Mouse (Mus musculus) adrenal gland, postnatal 25 days (tissue): ENCODE measurements around the gene Dcaf12. TPM values are rescaled to one million over a fixed set of nuclear protein-coding genes. Genes with fewer than 3 reads are reported as not detected.

Experiments
- DNase-seq: peaks from one replicate; pipeline ENCODE4 v3.0.0; 2021; ENCODE audit warnings: mixed read lengths
- total RNA-seq: library from RNA; stranded (reverse); gene quantifications from 2 replicates; pipeline ENCODE4 v1.2.3, GENCODE M21; 2021

Dcaf12 gene
- total RNA-seq, 1 experiment from 2014 or later = 63.0 TPM

DNA sequence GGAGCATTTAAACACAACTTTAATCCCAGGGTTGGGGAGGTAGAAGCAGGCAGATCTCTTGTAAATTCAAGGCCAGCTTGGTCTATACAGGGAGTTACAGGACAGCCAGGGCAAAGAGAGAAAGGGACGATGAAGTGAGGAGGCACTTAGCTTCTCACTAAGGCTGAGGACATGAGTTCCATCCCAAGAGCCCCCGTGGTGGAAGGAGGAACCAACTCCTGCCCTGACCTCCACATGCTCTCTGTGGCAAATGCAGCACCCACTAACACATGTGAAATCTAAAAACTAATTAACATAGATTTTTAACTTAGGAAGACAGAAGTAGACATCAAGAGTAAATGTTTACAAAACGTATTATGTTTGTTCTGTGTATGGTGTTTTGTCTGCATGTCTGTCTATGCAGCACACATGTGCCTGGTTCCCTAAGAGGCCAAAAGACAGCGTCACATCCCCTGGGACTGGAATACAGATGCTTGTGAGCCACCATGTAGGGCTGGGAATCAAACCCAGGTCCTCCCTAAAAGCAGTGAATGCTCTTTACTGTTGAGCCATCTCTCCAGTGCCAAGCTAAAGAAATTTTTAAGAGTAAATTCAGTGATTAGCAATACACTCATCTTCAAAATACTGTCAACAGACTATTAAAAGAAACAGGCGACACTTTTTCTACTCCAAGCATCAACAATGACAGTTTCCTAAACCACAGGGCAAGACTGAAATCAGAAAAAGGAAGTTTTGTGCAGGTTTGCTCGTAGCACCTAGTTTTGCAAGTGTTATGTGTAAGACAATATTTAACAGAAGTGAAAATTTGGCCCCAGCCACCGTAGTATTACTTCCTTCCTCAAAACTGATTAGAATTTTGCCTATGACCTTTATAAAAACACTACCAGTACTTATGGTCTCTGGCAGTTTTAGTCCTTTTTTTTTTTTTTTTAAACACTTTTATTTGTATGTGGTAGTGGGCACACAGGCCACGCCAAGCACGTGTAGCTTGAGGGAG lies 3.8 kb downstream of the Dcaf12 start:
- no peak for DNase-seq

DNA sequence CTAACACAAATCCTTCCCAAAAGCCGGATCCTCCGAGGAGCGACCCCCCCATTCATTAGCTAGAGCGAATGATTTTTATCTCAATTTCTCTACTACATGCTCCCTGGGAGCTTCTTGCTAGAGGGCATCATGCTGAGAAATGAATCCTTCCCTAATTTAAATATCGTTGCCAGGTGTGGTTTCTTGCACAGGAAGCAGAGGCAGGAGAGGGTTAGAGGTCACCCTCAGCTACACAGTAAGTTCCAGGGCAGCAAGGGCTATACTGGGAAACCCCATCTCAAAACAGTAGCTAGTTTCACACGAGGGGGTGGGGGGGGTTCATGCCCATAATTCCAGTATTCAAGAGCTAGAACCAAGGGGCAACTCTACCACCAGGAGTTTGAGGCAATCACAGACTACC lies 7.3 kb downstream of the Dcaf12 start:
- DNase-seq = no peak

DNA sequence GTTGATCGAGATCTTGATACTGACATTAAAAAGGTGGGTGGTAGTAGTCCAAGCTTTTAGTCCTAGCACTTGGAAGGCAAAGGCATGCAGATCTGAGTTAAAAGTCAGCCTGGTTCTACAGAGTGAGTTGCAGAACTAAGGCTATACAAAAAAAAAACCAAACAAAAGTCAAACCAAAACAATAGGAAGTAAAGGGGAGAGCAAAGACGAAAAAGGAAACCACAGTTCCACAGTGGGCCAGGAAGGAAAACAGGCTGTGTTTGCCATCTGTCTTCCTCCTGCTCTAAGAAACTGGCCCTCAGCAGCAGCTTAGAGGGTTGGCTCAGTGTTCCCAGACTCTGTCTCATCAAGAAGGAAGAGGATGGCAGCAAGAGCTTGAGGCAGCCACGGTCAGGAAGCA lies 10.4 kb downstream of the Dcaf12 start:
- DNase-seq = no peak

DNA sequence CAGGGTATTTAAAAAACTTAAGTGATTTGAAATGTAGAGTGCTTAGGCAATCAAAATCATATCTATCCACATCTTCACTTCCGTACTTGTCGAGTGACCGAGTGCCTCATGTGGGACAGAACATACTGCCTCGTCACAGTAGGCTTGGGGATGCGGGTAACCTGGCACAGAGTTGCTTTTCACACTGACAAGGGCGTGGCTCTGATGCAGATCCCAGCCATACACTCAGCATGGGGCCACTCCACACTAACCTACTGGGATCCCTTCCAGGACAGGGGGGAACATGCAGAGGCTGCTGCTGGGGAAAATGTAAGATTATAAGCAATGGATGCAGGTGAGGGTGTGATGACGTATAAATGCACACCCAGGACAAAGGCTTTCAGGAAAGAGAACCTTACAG lies 11.0 kb downstream of the Dcaf12 start:
- DNase-seq = no peak

DNA sequence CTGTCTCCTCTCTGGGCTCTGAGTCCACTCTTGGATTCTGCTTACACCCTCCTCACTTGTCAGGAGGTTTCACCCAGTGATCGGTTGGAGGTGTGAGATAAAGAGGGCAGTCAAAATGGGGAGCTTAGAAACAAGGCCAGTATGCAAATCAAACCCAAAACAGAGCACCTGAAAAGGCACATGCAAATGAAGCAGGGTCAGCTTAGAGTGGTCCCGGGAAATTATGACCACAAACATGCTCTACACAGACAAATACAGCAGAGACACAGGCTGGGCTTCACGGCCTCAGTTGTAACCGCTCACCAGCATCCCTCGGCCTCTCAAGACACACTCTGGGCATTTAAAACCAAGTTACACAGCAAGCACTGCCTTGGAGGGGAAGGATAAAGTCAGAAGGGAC lies 15.7 kb downstream of the Dcaf12 start:
- no peak for DNase-seq

DNA sequence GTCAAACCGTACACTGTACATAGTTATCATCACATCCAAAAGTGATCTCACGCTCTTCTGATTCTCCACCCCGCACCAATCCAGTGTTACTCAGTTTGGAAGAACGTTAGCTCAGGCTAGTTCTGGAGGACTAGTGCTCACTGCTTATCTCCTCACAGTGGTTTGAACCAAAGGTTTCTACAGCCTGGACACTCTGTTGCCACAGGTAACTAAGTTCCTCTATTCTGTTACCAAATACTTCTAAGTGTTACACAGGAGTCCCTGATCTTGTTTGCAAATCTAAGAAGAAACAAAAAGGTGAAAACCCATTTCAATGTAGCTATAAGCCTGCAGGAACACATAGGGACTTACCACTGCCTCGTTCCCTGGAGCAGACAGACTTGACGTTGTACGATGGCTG lies 18.7 kb downstream of the Dcaf12 start:
- no peak for DNase-seq

DNA sequence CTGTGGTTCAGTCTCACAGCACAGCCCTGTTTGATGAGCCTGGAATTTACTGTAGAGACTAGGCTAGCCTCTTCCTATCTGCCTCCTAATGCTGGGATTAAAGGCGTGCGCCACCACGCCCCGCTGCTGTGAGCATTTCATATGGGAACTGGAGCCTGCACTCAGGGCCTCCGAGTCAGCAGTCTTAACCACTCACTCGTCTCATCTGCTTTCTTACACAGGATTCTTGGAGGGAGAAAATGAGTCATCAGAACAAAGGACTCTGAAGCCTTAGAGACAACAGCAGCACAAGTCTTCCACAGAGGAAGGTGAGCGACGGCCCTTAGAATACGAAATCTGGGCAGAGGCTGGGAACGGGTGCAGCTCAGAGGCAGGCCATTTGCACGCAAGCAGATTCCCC lies 19.2 kb downstream of the Dcaf12 start:
- DNase-seq = no peak

DNA sequence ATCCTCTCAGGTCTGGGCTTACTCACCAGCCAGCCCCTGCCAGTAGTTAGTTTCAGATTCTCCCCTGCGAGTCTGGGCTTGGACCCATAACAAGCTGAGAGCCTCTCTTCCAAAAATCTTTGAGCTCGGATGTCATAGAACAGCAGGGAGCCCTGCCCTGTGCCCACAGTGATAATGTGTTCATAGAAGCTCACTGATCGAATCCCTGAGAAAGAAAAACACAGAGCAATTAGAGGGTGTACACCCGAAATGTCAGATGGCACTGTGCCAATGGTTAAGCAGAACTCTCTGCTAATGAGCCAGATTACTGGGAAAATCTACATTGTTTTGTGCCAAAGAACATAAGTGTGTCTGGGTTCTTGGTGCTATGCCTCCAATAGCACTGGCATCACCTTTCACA lies 20.8 kb downstream of the Dcaf12 start:
- DNase-seq = no peak

DNA sequence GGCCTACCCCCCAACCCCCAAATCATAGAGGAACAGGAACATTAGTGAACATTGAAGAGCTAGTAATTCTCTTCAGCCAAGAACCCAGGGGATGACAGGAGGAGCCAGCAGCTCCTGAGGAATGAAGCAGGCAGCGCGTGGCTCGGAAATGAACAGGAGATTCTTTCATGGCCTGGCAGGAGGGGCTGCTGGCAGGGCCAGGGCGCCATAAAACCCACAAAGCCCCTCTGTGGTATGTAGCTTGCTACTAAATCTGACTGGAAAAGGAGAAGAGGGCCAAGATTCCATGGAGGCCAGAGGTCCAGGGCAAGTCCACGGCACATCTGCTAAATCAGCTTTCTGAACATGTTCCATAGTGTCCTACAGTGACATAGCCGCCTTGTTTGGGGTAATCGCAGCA lies 24.9 kb downstream of the Dcaf12 start:
- no peak for DNase-seq

DNA sequence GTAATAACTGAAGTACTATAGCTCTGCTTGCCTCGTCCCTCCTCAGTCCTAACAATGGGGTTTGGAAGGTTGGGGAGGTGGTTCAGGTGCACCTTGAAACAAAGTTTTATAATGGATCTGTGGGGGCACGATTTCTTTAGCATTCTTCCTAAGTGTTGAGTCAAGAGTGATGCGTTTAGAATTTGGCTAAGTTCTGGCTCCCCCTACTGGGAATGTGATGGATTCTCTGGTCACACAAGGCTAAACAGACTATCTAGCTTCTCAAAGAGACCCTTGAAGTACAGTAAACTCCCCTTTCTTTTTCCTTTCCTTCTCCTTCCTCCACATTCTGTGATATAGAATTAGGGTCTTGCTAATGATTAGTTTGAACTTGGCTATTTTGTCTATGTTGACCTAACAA lies 28.3 kb downstream of the Dcaf12 start:
- DNase-seq = no peak

DNA sequence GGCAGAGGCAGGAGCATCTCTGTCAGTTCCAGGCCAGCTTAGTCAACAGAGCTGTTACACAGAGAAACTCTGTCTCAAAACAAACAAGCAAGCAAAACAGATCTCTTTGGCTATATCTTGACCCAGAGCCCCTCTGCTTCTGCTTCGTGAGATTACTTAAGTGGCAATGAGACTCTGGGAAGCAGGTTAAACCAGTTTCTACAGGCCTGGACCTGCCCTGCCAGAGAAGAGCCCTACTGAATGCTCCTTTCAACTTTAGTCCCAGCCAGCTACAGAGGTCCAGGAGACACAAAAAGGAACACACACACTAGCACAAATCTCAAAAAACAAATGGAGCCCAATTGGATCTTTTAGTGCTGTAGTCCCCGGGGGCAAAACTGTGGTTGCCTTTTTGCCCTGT lies 30.6 kb downstream of the Dcaf12 start:
- no peak for DNase-seq

DNA sequence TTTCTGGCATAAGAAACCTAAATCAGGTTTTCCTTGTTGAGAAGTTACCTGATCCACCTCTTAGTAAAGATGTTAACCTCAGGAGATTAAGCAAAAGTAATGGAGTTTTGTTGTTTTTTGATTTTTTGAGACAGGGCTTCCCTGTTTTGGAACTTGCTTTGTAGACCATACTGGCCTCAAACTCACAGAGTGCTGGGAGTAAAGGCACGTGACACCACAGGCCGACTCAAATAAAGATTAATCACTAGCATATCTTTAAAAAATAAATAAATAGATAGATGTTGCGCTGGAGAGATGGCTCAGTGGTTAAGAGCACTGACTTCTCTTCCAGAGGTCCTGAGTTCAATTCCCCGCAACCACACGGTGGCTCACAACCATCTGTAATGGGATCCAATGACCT lies 38.8 kb downstream of the Dcaf12 start:
- no peak for DNase-seq

DNA sequence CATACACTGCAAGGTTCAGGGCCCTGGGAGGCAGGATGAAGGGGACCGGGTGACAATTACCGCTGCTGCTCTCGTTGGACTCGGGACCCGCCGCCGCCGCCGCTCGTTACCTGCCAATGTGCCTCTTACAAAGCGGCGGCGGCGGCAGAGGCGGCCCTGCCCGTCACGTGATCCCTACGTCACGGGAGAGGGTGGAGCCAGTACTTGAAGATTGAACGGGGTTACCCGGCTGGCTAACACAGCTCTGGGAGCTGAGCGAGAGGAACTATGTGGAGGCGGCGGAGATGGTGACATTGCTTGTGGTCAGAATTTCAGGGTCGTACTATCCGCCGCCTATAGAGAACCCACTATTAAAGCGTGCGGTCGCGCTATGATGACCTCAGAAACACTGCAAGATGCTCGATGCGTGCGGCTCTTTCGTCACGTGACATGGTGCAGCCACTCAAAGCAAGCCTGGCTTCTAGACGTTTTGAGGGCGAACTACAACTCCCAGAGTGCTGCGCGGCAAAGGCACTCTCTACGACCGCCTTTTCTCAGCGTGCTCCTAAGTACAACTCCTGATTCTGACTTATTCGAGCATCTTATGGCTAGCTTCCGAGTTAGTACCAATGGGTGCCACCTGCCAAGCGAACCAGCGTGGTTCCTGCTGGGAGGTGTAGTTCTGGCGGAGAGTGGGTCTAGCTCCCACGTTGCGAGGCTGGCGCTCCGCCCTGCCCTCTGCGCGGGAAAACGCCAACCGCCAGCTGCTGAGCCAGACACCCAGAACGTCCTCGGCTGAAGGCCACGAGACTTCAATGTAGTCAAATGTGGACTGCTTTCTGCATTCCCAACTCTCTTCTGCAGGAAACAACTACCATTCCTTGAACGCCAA lies 39.5 kb downstream of the Dcaf12 start, which contains the start of gene Ubap2:
TSS of gene Ubap2 (minus strand) at position 165 of the 871 bp plus-strand sequence.
- DNase-seq = peak; percentile 95

DNA sequence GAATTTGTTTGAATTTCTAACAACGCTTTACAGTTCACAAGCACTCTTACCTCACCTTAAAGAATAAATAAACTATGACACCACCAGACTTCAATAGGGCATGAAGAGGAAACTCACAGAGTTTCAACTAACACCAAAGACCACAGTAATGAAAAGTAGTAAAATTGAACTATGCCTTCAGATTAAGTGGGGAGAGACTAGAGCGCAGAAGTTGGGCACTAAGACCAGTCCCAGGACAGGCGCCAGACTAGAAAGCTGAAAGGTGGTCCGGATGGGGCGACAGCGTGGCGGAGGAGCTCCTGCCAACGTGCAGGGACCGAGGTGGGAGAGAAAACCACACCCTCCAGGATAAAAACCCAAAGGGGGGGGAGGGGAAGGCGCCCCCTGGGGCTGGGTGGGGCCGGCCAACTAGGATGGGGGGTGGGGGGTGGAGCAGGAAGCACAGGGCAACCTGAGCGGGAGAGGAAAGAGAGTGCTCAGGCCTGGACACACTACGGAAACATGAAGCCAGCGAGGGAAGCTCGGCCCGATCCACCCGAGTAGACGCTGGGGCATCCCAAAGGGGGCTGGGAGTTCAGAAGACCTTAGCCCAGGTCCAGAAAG lies 40.2 kb downstream of the Dcaf12 start:
- DNase-seq = peak; percentile 7

DNA sequence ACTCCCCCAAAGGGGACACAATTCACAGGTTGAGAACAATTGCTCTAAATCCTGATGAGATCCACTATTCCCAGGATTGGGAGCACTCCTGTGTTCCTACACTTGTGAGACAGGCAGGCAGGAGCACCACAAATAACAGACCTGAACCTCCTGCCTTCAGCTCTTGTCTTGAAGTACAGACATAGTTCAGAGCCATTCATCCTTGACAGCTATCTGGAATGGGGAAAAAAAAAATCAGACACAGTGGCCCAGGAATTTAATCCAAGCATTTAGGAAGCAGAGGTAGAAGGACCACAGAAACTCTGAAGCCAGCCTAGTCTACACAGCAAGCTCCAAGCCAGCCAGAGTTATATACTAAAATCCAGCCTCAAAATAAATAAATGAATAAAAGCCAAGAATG lies 46.6 kb downstream of the Dcaf12 start:
- no peak for DNase-seq

DNA sequence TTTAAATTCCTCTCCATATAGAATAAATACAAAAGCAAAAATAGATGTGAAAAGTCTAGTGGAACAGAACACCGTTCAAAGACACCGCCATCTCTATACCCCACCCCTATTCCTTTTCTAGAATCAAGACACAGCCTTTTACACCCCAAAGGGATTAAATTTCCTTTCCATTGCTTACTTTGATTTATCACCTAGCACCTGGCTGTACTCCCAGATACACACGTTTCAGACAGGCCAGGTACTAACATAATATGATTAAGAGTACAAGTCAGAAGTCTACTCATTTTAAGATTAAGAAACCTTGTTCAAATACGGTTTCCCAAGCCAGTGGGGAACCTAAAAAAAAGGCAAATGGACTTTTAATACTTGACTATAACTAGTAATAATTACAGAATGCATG lies 48.3 kb downstream of the Dcaf12 start:
- DNase-seq = no peak

DNA sequence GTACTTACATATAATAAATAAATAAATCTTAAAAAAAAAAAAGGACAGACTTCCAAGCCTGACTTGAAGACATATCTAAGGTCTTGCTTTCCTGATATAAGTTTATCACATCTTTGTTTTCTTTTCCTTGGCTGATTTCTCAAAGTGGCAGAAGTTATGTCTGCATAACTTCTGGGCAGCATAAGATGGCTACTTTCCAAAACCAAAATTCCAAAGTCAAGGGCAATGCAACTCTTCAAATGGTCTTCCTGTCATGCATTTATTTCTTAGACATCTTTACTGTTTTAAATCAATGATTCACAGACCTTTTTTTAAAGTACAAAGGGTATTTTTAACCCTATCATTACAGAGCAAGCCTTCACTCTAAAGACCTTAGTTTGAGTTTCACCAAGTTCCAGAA lies 54.0 kb downstream of the Dcaf12 start:
- DNase-seq = no peak

DNA sequence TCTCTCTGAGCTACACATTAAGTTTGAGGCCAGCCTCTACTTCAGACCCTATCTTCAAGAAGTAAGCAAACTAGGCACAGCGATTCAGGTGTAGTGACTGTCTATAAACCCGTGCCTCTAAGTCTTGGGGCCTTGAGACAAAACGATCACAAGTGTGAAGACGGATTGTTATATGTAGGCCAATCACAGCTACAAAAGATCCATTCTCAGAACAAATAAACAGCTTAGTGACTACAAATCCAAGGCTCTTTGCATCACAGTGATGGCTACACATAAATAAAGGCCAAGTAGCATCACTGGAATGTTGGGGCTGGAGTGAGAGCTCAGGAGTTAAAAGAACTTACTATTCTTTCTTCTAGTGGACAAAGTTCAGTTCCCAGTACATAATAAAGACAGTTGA lies 55.7 kb downstream of the Dcaf12 start:
- DNase-seq = no peak

DNA sequence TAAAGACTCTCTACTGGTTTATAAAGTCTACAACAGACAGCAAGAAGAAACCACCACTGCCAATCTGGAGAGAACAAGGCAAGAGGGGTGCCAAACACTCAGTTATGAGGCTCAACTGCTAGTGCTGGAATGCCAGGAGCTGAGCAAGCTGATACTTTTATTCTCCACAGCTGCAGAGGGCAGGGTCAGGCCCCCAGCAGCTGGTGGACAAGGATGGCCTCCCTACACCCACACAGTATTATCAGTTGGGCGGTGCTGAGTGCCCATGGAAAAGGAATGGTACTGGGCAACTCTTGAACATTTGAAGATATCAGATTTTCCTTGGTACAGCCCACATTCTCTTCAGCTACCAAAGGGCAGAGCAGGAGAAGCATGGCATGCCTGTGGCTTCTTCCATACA lies 56.9 kb downstream of the Dcaf12 start:
- no peak for DNase-seq

DNA sequence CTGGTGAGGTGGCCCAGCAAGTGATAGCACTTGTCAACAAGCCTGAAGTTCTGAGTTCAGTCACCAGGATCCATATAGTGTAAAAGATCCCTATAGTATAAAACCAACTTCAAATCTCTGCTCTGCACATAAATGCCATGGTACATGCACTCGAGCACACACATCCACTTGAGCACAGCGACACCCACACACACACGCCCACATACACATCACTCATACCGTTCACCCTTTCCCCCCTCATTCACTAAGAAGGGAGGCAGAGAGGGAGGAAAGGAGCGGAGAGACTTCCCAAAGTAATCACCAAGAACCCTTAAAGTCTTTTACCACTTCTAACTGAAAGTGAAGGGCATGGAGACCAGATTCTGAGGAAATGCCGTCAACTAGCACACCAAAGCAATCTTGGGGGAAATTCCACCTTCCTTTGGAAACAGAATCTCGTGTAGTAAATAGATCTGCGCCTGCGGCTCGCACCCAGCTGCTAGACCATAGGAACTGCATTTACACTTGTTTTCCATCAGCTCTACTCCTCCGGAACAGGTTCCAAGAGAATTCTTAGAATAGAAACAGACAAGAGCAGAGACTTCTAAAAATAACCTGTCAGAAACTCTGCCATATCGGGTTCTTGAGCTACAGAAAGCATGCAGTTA lies 59.0 kb downstream of the Dcaf12 start:
- no peak for DNase-seq

DNA sequence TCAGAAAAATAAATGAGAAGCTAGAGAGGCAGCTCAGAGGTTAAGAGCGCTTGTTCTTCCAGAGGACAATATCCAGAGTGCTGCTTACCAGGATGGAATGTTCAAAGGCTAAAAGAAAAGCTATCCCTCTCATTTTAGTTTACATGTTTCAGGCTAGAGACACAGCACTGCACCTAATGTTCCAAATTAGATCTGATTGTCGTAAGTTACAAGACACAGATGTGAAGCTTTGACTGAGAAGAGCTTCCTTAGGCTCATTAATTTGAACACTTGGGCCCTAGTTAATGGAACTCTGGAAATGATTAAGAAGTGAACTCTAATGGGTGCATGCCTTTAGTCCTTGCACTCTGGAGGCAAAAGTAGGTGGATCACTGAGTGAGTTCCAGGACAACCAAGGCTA lies 60.9 kb downstream of the Dcaf12 start:
- DNase-seq = no peak

DNA sequence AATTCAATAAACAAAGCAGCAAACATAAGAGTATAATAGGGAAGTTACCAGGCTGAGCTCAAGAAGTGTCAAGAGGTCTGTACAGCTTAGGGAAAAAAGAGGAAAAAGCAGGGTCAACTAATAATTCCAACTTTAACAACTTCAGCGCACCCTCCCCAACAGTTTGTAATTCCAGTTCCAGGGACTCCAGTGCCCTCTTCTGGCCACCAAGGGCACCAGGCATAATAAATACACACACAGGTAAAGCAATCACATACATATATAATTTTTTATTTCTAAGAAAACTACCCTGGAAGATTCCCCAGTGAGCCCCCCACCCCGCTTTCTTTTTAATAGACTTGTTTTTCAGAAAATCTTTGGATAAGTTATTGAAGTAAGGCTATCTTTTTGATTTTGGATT lies 69.3 kb downstream of the Dcaf12 start:
- no peak for DNase-seq
